Mouse (Mus musculus): ENCODE results near the gene Tmem251.

DNA sequence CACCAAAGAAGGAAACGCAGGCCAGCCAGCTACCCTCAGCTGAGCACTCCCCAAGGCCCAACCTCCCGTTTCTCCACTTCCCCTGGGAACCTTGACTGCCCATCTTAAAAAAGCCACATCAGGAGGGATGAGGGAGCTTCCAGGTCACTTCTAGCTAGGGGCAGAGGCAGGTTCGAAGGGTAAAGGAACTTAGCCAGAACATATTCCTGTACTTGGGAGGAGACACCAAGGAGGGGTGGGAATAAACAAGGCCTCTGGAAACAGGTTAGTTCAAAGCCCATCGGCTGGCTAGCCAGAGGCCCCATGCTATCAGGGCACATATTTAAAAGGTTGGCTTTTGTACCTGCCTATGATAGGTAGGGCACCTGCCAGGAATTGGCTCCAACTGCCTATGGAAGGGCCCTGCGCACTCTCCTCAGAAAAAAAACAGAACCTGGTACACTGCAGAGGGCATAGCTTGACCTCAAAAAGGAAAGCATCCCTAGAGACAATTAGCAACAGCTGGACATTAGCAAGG is 41.8 kb upstream of the Tmem251 start:
- TF ChIP-seq CTCF (IDR thresholded peaks at IDR 0.05; ENCODE audit: control insufficient read depth, insufficient read depth, insufficient read length) = no peak
- no peak for TF ChIP-seq CEBPB (IDR thresholded peaks at IDR 0.05; ENCODE audit: low read depth)
- no peak for TF ChIP-seq USF1 (IDR thresholded peaks at IDR 0.05; ENCODE audit: low read depth)
- TF ChIP-seq MYOG (IDR thresholded peaks at IDR 0.05; ENCODE audit: control insufficient read depth, extremely low read depth, insufficient read length) = no peak
- no peak for TF ChIP-seq MAX (IDR thresholded peaks at IDR 0.05)
- no peak for TF ChIP-seq MYOD1 (IDR thresholded peaks at IDR 0.05; ENCODE audit: control insufficient read depth, insufficient read length, low read depth)
